Mouse (Mus musculus) limb, embryonic 11.5 days (tissue): ENCODE data around the gene Dnah9. TPM values are rescaled to one million over a fixed set of nuclear protein-coding genes. Genes with fewer than 3 reads are reported as not detected.

Experiments used
- ATAC-seq: fragments of 200-750 bp; cut with Nextera tagmentation; 2 replicates; pipeline ENCODE4 v1.8.0; 2017; ENCODE audit warnings: low read depth; ENCODE audit not compliant: insufficient number of reproducible peaks, low FRiP score, low TSS enrichment
- DNase-seq: peaks from one replicate; pipeline ENCODE4 v3.0.0-alpha.2; 2015; ENCODE audit warnings: low spot score
- H3K27ac ChIP-seq: fragments of 300-500 bp; sonication (generic); replicated peaks from 2 replicates; pipeline ENCODE4 v1.5.1; 2014; ENCODE audit warnings: low read depth, mild to moderate bottlenecking, low read length
- H3K27me3 ChIP-seq: fragments of 300-500 bp; sonication (generic); 2 replicates; pipeline ENCODE4 v1.6.1; 2014; ENCODE audit warnings: mild to moderate bottlenecking, low read length, mixed read lengths; ENCODE audit not compliant: control insufficient read depth, insufficient read depth
- H3K36me3 ChIP-seq: fragments of 300-500 bp; sonication (generic); 2 replicates; pipeline ENCODE4 v1.6.1; 2014; ENCODE audit warnings: mild to moderate bottlenecking, low read length, moderate library complexity, mixed read lengths; ENCODE audit not compliant: control insufficient read depth, insufficient read depth
- H3K4me1 ChIP-seq: fragments of 300-500 bp; sonication (generic); 2 replicates; pipeline ENCODE4 v1.6.1; 2014; ENCODE audit warnings: low read length, mixed read lengths; ENCODE audit not compliant: control insufficient read depth, insufficient read depth
- H3K4me2 ChIP-seq: fragments of 300-500 bp; sonication (generic); 2 replicates; pipeline ENCODE4 v1.6.1; 2014; ENCODE audit warnings: low read depth, mild to moderate bottlenecking, moderate library complexity; ENCODE audit not compliant: severe bottlenecking
- H3K4me3 ChIP-seq: fragments of 300-500 bp; sonication (generic); 2 replicates; pipeline ENCODE4 v1.5.1; 2014; ENCODE audit warnings: low read depth, low read length
- H3K9ac ChIP-seq: fragments of 300-500 bp; sonication (generic); 2 replicates; pipeline ENCODE4 v1.6.1; 2014; ENCODE audit warnings: mild to moderate bottlenecking, low read length
- H3K9me3 ChIP-seq: fragments of 300-500 bp; sonication (generic); 2 replicates; pipeline ENCODE4 v1.6.1; 2016; ENCODE audit warnings: low read length; ENCODE audit not compliant: control insufficient read depth
- whole genome bisulfite sequencing: fragments of 180-500 bp; shearing (Covaris S2); extraction: QIAGEN DNeasy Blood & Tissue Kit; methylation state at CpG from one replicate; pipeline ENCODE4 v1.1.7; 2014; 5-methylcytosine and 5-hydroxymethylcytosine counted together
- polyA plus RNA-seq: library from polyadenylated mRNA; unstranded; fragments of >200 nt; fragmentation: Nextera tagmentation; extraction: Ambion mirVana; gene quantifications from 2 replicates; pipeline ENCODE4 v1.2.1, GENCODE M21; 2014

The Dnah9 gene
- 0.08 TPM in 1 of 2 replicates, not detected in the other for polyA plus RNA-seq

- Histone ChIP-seq H3K9ac (0 out of 2 replicates have a peak within 1 kb of the TSS, but pooled peaks have one; percentile 37), H3K9me3 (no peaks in the 10 kb centered on the region), H3K36me3 (no peaks in the 10 kb centered on the region), H3K4me2 (peak within 1 kb of the TSS; percentile 98), H3K4me3 (peak within 1 kb of the TSS; percentile 49), H3K27me3 (no peaks in the 10 kb centered on the region), H3K4me1 (no peaks in the 10 kb centered on the region), H3K27ac (no peak within 1 kb of the TSS)
- DNase-seq: peak; percentile 85
- peak; percentile 90 for ATAC-seq
- under 1% methylated on average over 53 of the region's 53 CpGs for WGBS
Measured at GRCm38 (mm10) chr11:66167801-66168651, at the start of gene Dnah9. Gene Dnah9 (minus strand): TSS chr11:66168551.

GRCm38 (mm10) chr11:66188627-66189287, 20.4 kb upstream of the Dnah9 start:
- Histone ChIP-seq H3K27ac (no peak overlapping the region), H3K9me3 (no peaks in the 10 kb centered on the region), H3K4me3 (no peak overlapping the region), H3K4me2 (no peak overlapping the region), H3K9ac (no peak overlapping the region), H3K27me3 (no peaks in the 10 kb centered on the region), H3K4me1 (no peaks in the 10 kb centered on the region), H3K36me3 (no peaks in the 10 kb centered on the region)
- DNase-seq (no peak), ATAC-seq (no peak)
- 87% methylated on average over 3 of the region's 3 CpGs for WGBS

- ATAC-seq: no peak
- H3K27ac ChIP-seq: no peak overlapping the region
- WGBS: 86% methylated on average over 2 of the region's 2 CpGs
Measured at GRCm38 (mm10) chr11:66188146-66188545, 19.8 kb upstream of the Dnah9 start.

GRCm38 (mm10) chr11:66177781-66178180, 9.4 kb upstream of the Dnah9 start:
- no peak for ATAC-seq
- Histone ChIP-seq H3K27ac (no peak overlapping the region), H3K9me3 (no peaks in the 10 kb centered on the region), H3K27me3 (no peaks in the 10 kb centered on the region), H3K9ac (no peak overlapping the region), H3K4me3 (no peak overlapping the region), H3K4me1 (no peaks in the 10 kb centered on the region), H3K36me3 (no peaks in the 10 kb centered on the region), H3K4me2 (no peak overlapping the region)
- WGBS: 75% methylated on average over 2 of the region's 2 CpGs
- DNase-seq: no peak

More at GRCm38 (mm10) chr11:66188146-66188545, 19.8 kb upstream of the Dnah9 start:
- no peaks in the 10 kb centered on the region for H3K4me1 ChIP-seq
- no peak for DNase-seq
- no peaks in the 10 kb centered on the region for H3K36me3 ChIP-seq
- H3K4me3 ChIP-seq: no peak overlapping the region
- H3K9me3 ChIP-seq: no peaks in the 10 kb centered on the region
- H3K9ac ChIP-seq: no peak overlapping the region
- H3K4me2 ChIP-seq: no peak overlapping the region
- H3K27me3 ChIP-seq: no peaks in the 10 kb centered on the region

DNA sequence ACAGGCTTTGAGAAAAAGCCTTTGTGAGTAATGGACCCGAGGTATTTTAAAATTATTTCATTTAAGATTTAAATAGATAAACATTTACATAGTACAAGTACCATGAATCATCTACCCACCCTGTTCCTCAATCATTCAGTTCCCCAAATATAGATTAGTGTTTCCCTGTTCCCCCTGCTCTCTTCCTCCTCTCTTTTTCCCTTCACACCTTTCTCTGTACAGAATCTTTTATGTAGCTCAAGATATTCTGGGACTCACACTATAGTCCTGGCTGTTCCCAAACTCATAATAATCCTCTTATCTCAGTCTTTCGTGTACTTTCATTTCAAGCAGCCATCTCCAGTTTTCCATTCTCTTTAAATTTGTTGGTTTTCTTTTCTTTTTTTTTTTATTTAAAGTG, 4.3 kb downstream of the Dnah9 start:
- no peak overlapping the region for H3K4me2 ChIP-seq
- H3K4me1 ChIP-seq: no peaks in the 10 kb centered on the region
- no peaks in the 10 kb centered on the region for H3K36me3 ChIP-seq
- no peak for ATAC-seq
- H3K9ac ChIP-seq: no peak overlapping the region
- no peak overlapping the region for H3K27ac ChIP-seq
- no peak for DNase-seq
- no peaks in the 10 kb centered on the region for H3K9me3 ChIP-seq
- WGBS: 82% methylated on average over 2 of the region's 2 CpGs
- H3K27me3 ChIP-seq: no peaks in the 10 kb centered on the region
- H3K4me3 ChIP-seq: no peak overlapping the region

- Histone ChIP-seq H3K9ac (no peak overlapping the region), H3K9me3 (no peaks in the 10 kb centered on the region), H3K4me3 (no peak overlapping the region), H3K36me3 (no peaks in the 10 kb centered on the region), H3K27me3 (no peaks in the 10 kb centered on the region), H3K4me2 (no peak overlapping the region), H3K27ac (no peak overlapping the region), H3K4me1 (no peaks in the 10 kb centered on the region)
- DNase-seq: no peak
- 61% methylated on average over 11 of the region's 11 CpGs for WGBS
- ATAC-seq: no peak
Measured at GRCm38 (mm10) chr11:66140631-66141252, 27.6 kb downstream of the Dnah9 start.

DNA sequence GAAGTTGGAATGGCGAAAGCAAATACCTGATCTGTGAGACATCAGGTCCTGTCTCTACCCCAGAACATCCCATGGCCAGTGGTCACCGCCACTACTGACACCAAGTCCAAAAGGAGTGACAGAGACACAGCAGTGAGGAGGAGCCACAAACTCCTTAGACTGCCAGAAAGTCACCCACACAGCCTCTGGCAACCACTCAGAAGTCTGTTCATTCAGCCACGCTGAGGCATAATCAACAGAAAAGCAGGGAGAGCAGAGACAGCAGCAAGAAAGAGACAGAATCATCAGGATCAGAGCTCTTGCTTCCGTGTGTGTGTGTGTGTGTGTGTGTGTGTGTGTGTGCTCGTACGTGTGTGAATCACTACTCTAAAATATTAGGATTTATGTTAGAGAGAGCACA, 33.5 kb downstream of the Dnah9 start:
- 83% methylated on average over 6 of the region's 6 CpGs for WGBS
- no peak overlapping the region for H3K9ac ChIP-seq
- no peak for ATAC-seq
- no peaks in the 10 kb centered on the region for H3K27me3 ChIP-seq
- H3K27ac ChIP-seq: no peak overlapping the region
- H3K9me3 ChIP-seq: no peaks in the 10 kb centered on the region
- no peak for DNase-seq
- H3K4me1 ChIP-seq: no peaks in the 10 kb centered on the region
- no peaks in the 10 kb centered on the region for H3K36me3 ChIP-seq
- H3K4me2 ChIP-seq: no peak overlapping the region
- no peak overlapping the region for H3K4me3 ChIP-seq

- DNase-seq (no peak), ATAC-seq (no peak)
- Histone ChIP-seq H3K9me3 (no peaks in the 10 kb centered on the region), H3K27ac (no peak overlapping the region), H3K4me2 (no peak overlapping the region), H3K36me3 (no peaks in the 10 kb centered on the region), H3K9ac (no peak overlapping the region), H3K4me3 (no peak overlapping the region), H3K27me3 (no peaks in the 10 kb centered on the region), H3K4me1 (no peaks in the 10 kb centered on the region)
Measured at GRCm38 (mm10) chr11:66126150-66126549, 42.2 kb downstream of the Dnah9 start.
